Mouse (Mus musculus): ENCODE data around the gene Tmem116.

DNA sequence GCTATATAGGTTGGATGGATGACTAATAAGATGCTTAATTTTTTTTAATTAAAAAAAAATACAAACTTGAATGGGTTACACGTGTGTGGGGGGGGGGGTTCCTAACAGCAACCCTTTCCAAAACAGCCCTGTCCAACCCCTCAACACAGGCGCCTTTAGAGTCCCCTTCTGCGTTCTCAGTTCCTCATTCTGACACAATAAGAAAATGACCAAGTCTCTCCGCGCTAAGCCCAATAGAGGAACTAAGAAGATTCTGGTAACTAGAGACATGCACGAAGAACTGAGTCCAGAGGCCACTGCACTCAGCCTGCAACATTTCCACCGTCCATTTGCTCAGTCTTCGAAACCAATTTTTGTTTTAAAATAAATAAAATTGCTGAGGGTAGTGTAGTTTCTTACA, 490 bp upstream of the Tmem116 start:
- TF ChIP-seq POLR2A (IDR thresholded peaks at IDR 0.05; ENCODE audit: low read depth, low read length) (no peak), CTCF (IDR thresholded peaks at IDR 0.05; ENCODE audit: extremely low read depth, insufficient read length, insufficient replicate concordance, low read depth, low read length) (no peak)
